Mouse (Mus musculus): ENCODE measurements around the gene Edc3.

- TF ChIP-seq MYOG (IDR thresholded peaks at IDR 0.05; ENCODE audit: control insufficient read depth, extremely low read depth, insufficient read length) (no peak), CTCF (IDR thresholded peaks at IDR 0.05; ENCODE audit: control insufficient read depth, insufficient read depth, insufficient read length) (no peak), FOSL1 (IDR thresholded peaks at IDR 0.05; ENCODE audit: insufficient read depth, low read length, poor library complexity, severe bottlenecking) (no peak), MAX (IDR thresholded peaks at IDR 0.05) (no peak), USF1 (IDR thresholded peaks at IDR 0.05; ENCODE audit: low read depth) (no peak), MYOD1 (IDR thresholded peaks at IDR 0.05; ENCODE audit: control insufficient read depth, insufficient read length, low read depth) (no peak)
These were observed 22.3 kb upstream of the Edc3 start for GRCm38 (mm10) chr9:57686011-57686410.

All from C2C12 (cell line).